16 mouse cellular contexts compared by ENCODE assay signal in the genomic region with DNA sequence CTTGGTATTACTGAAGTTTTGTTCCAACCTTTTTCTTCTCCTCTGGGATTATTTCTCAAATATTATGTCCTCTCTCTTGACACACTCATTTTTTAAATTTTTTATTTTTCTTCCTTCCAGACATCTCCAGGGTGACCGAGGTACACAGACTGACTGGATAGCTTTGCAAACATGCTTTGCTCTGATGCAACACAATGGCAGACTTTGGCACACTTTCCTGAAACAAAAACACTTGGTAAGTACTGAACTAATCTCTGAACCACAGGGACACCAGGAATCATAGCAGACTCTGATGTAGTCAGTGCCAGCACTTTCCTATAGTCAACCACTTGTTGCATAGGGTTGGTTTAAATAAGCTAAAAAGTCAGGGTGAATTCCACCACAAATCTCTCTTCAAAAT.
DNase-seq lines count a peak whose midpoint lies in the region; ATAC-seq and TF ChIP-seq lines count a peak whose summit lies in the region.
"Had no signal": no experiment of that assay in that cellular context is flagged by ENCODE, and none has a peak within 500 bp of the region (broad histone marks: within the 10 kb centered on the region; RNA-seq: fewer than 3 reads in every experiment).

No protein-coding gene starts in this region.

- intact Hi-C loops in heart, postnatal 10 days (cut with DNase I): no loop called here

- no peak for TF ChIP-seq CTCF in lung, postnatal 0 days (IDR thresholded peaks at IDR 0.05)

- no peak overlapping the region for H3K4me2 ChIP-seq in heart, embryonic 12.5 days
- H3K4me2 ChIP-seq in lung, postnatal 0 days (replicated peaks; ENCODE audit: low read depth, low read length): no peak overlapping the region
- H3K4me2 ChIP-seq in forebrain, embryonic 13.5 days: no peak overlapping the region
- H3K4me2 ChIP-seq: embryonic facial prominence, embryonic 12.5 days; forebrain, embryonic 15.5 days had no signal

- no peaks in the 10 kb centered on the region for H3K36me3 ChIP-seq in heart, embryonic 12.5 days
- H3K36me3 ChIP-seq in lung, postnatal 0 days (ENCODE audit: insufficient read depth, low read length): no peaks in the 10 kb centered on the region
- no peaks in the 10 kb centered on the region for H3K36me3 ChIP-seq in forebrain, embryonic 13.5 days (ENCODE audit: poor library complexity, severe bottlenecking)
- H3K36me3 ChIP-seq: embryonic facial prominence, embryonic 12.5 days; forebrain, embryonic 15.5 days; limb, embryonic 10.5 days had no signal

- no peaks in the 10 kb centered on the region for H3K27me3 ChIP-seq in heart, embryonic 12.5 days (replicated peaks)
- no peaks in the 10 kb centered on the region for H3K27me3 ChIP-seq in lung, postnatal 0 days (replicated peaks; ENCODE audit: insufficient read depth, low read length)
- no peaks in the 10 kb centered on the region for H3K27me3 ChIP-seq in forebrain, embryonic 13.5 days
- H3K27me3 ChIP-seq: embryonic facial prominence, embryonic 12.5 days; forebrain, embryonic 15.5 days had no signal

- peak; percentile 7 for DNase-seq in adrenal gland, postnatal 10 days
- no peak for DNase-seq in adrenal gland, adult 18-20 months (ENCODE audit: low spot score in 2 of 2)
- peak; percentile 17 to 18 for DNase-seq in heart, postnatal 10 days
- DNase-seq in adipocyte (ENCODE audit: low spot score) (peak; percentile 75), liver (no peak)
- DNase-seq in lung, postnatal 0 days (ENCODE audit: low spot score): peak; percentile 59
- DNase-seq: cerebellum, postnatal 36 days; right cerebral cortex, adult 18-20 months had no signal

- H3K4me1 ChIP-seq in heart, embryonic 12.5 days (replicated peaks): no peaks in the 10 kb centered on the region
- H3K4me1 ChIP-seq in lung, postnatal 0 days (ENCODE audit: insufficient read depth, low read depth, low read length): no peaks in the 10 kb centered on the region
- no peaks in the 10 kb centered on the region for H3K4me1 ChIP-seq in forebrain, embryonic 13.5 days
- H3K4me1 ChIP-seq: embryonic facial prominence, embryonic 12.5 days; forebrain, embryonic 15.5 days; limb, embryonic 10.5 days had no signal

- H3K4me3 ChIP-seq in heart, embryonic 12.5 days: no peak overlapping the region
- no peak overlapping the region for H3K4me3 ChIP-seq in lung, postnatal 0 days (ENCODE audit: low read depth, low read length)
- no peak overlapping the region for H3K4me3 ChIP-seq in forebrain, embryonic 13.5 days
- H3K4me3 ChIP-seq: embryonic facial prominence, embryonic 12.5 days; forebrain, embryonic 15.5 days; limb, embryonic 10.5 days had no signal

- 69% methylated on average over 1 of the region's 1 CpGs for WGBS in heart, embryonic 12.5 days
- 40% methylated on average over 1 of the region's 1 CpGs for WGBS in lung, postnatal 0 days
- WGBS in forebrain, embryonic 13.5 days: 83% methylated on average over 1 of the region's 1 CpGs

- H3K9me3 ChIP-seq in heart, embryonic 12.5 days (replicated peaks): no peaks in the 10 kb centered on the region
- H3K9me3 ChIP-seq in lung, postnatal 0 days (ENCODE audit: low read length): no peaks in the 10 kb centered on the region
- no peaks in the 10 kb centered on the region for H3K9me3 ChIP-seq in forebrain, embryonic 13.5 days (replicated peaks)
- H3K9me3 ChIP-seq: embryonic facial prominence, embryonic 12.5 days; forebrain, embryonic 15.5 days; limb, embryonic 10.5 days had no signal

- peak; percentile 48; the same call in 1 of the 2 replicates for TF ChIP-seq EP300 in lung, postnatal 0 days (IDR thresholded peaks at IDR 0.05)

- no peak overlapping the region for H3K27ac ChIP-seq in heart, embryonic 12.5 days (ENCODE audit: poor library complexity, severe bottlenecking)
- no peak overlapping the region for H3K27ac ChIP-seq in lung, postnatal 0 days (ENCODE audit: low read length)
- H3K27ac ChIP-seq in forebrain, embryonic 13.5 days: no peak overlapping the region
- H3K27ac ChIP-seq: embryonic facial prominence, embryonic 12.5 days; forebrain, embryonic 15.5 days; limb, embryonic 10.5 days; liver, embryonic 14.5 days; stomach, postnatal 0 days had no signal

- no peak for ATAC-seq in heart, embryonic 12.5 days (ENCODE audit: insufficient number of reproducible peaks, low FRiP score)
- peak; percentile 78 for ATAC-seq in lung, postnatal 0 days
- ATAC-seq in forebrain, embryonic 13.5 days: no peak
- ATAC-seq: forebrain, embryonic 15.5 days; intestine, postnatal 0 days had no signal

- H3K9ac ChIP-seq in heart, embryonic 12.5 days: no peak overlapping the region
- no peak overlapping the region for H3K9ac ChIP-seq in lung, postnatal 0 days (replicated peaks; ENCODE audit: low read depth)
- H3K9ac ChIP-seq in forebrain, embryonic 13.5 days: no peak overlapping the region
- H3K9ac ChIP-seq: embryonic facial prominence, embryonic 12.5 days; forebrain, embryonic 15.5 days; liver, embryonic 14.5 days had no signal

Comparison
In these comparisons a context has a peak if more than half of its experiments do, and no peak if none do; other contexts are left out.
1. DNase-seq: peak in adrenal gland, postnatal 10 days (single experiment), heart, postnatal 10 days (2 of 2), adipocyte (single experiment) and lung, postnatal 0 days (single experiment); none in adrenal gland, adult 18-20 months (0 of 2) and liver (single experiment).